Mouse (Mus musculus) layer of hippocampus, adult 8-10 months (tissue): ENCODE measurements around the gene Krtap24-1. TPM values are rescaled to one million over a fixed set of nuclear protein-coding genes. Genes with fewer than 3 reads are reported as not detected.

ENCODE experiments used
- DNase-seq, 2 experiments: peaks; one replicate each; pipeline ENCODE4 v3.0.0; 2022; ENCODE audit warnings: low spot score in 2 of 2
- total RNA-seq, 4 experiments: library from RNA; stranded (reverse); gene quantifications; 2 replicates each; pipeline ENCODE4 v1.2.4; 2022

The Krtap24-1 gene
- total RNA-seq, result not detected

DNA sequence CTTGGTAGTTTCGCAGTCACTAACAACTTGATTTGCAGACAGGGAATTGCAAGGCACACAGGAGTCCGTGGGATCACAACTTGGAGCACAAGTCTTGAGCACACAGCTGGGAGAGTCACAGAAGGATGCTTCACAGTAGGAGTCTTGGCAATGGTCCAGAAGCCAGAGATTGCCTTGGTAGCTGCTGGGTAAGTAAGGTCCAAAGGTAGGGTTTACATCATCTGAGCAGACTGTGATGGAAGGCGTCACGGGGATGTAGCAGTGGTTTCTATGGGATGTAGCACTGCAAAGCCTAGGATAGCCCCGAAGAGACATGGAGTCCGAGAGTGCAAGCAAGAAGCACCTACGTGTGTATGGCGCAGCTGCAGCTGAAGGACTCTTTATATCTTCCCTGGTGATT, at the start of gene Krtap24-1:
TSS of gene Krtap24-1 (minus strand) at position 358 of the 400 bp plus-strand sequence.
- DNase-seq, result no peak

DNA sequence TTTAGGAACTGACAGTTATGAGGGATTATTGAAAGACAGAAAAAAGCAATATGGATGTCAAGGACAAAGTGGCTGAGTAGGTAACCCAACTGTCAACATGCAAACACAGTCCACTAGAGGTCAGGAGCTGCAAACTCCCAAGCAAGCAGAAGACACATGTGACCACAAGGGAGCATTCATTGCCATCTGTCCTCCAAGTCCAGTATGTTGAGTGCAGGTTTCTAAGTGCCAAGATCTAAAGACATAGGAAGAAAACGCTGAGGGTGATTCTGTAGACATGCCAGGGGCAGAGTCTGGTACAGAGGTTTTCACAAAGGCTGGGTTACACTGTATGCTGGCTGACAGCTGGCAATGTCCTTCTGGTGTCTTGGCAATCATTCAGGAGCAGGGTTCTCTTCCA, 45.3 kb upstream of the Krtap24-1 start:
- no peak for DNase-seq

DNA sequence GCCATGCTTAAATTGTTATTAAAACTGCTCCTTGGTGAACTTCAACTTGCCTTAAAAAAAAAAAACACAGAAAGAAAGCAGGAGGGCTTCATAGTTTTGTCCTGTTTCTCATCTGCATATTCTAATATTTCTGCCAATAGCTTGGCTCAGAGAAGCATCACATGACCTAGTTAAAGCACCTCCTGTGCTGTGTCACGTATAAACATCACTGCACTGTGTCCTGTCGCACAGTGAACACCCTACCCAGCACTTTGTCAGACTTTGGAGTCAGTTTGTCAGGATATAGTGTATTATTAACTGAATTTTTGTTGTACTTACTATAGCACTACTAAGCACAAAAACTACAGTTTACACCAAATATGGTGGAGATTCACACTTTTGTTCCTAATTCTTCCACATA, 39.9 kb upstream of the Krtap24-1 start:
- DNase-seq, result no peak

DNA sequence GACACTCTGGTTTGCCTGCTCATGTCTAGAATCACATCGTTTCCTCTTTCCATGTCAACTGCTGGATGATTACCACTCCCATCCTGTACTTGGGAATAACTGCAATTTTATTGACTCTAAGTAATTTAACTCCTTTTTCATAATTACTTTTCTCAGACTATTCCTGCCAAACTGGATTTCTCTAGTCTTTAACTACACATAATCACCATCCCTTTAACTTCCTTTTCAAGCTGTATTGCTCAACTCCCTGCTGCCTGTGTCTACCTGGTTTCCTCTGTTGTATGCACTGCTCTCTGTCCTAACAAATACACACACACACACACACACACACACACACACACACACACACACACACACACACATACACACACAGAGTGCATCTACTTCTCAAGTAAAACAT, 39.0 kb upstream of the Krtap24-1 start:
- DNase-seq, result no peak

DNA sequence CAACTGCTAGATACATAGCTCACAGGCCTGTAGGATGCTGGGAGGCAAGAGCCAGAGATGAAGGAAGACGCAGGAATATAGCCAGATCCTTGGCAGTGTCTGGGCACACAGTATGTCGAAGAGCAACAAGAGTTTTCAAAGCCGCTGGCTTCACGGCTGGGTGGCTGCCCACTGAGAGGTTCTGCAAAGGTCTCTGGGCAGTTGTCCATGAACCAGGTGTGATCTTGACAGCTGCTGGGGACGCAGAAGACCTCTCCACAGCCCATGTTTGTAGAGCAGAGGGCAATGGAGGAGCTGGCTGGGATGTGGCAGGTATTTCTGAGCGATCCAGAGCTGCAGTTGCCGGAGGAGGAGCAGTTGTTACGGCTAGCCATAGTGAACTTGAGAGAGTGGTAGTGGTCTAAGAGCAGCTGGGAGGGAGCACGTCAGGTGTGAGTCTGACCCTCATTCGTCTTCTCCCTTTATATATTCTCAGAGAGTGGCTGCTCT, 35.3 kb upstream of the Krtap24-1 start, which contains the start of gene Krtap26-1:
TSS of gene Krtap26-1 (minus strand) at position 439 of the 489 bp plus-strand sequence.
- DNase-seq, result no peak

DNA sequence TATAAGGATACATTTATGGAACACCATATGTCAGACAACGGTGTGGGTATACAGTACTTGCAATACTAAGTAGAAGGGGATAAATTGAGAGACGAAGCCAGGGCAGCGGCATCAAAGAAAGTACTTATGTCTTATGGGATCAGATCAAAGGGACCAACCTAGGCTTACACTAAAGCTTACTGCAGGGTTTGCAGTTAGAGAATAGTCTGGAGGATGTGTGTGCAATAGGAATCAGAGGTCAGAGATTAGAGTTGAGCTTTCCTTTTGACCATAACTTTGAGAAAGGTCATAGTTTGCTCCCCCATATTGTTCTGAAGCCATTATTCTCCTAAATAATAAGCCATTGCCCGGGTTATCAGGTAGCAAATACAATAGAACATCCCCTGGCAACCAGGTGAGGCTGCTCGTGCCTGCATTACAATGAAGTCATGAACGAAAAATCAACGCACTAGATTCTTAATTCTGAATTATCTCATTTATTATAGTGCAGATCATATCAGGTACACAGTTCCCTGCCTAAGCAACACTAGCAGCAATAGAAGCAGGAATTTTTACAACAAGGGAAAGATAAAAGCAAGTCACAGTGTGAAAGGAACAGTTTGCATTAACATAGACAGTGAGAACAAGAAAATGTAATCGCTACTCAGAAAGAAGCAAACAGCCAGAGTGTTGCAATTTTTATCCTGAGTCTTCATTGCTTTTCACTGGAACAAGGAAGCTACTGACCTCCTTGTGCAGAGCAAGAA, 34.5 kb upstream of the Krtap24-1 start:
- no peak for DNase-seq

DNA sequence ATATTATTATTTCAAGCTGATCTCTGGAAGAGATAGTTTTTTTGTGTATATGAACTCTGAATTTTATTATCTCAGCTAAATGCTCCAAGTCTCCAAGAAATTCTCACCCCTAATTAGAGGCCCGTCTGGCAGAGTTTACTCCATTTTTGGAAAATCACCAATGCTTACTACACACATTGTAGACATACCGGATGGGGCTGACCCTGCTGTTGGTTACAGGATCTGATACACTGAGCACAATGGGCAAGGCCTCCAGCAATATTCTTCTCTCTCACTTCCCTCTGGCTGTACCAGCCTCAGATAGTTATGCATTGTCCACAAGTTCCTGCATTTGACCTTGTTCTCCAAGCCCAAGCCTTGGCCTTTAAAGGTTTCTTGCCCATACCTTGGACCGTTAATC, 28.0 kb upstream of the Krtap24-1 start:
- DNase-seq, result no peak

DNA sequence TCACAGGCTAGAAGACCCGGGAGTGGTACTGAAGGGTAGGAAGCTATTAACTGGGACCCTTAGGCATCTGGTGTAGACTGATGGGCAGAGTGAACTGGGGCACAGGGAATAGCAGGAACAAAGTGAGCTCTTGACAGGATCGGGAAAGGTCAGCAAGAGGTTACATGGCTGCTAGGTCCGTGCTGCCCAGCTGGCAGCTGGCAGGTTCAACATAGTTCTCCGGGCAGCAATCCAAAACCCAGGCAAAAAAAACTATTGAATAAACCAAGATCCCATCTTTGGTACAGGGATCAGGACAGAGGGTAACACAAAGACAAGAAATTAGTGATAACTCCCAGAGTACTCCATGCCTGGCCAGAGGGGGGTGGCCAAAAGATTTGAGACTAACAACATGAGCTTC, 23.1 kb upstream of the Krtap24-1 start:
- DNase-seq, result no peak

DNA sequence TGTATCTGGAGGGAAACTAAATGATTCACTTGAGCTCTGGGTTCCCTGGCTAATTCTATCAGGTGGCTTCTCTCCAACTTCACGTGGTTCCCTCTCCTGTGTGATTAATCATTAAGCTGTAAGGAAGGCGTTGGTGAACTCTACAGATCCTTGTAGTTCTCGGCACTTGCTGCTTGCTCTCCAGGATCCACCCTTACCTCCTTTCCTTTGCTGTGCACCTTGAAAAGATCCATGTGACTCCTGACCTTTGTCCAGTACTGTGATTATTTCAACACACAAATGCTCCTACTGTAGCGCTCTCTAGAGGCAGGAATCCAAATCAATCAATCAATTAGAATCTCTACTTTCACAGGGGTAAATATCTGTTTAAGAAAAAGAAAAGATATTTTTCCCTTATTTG, 19.4 kb upstream of the Krtap24-1 start:
- no peak for DNase-seq

DNA sequence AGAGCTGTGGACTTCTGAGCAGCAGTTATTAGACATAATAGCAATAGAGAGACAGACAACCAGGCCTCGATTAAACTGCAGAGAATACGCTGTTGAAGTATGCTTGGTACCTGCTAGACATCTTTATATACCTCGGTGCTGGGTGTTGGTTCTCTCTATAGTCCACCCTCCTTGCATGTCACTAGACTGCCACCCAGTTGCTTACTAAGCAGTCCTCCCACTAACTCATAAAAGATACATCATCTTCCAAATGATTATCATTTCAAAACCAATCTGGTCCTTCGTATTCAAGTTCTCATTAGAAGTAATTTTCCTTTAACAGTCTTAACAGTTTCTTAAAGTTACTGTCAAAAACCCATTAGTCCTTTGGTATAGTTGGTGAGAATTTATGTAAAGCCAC, 15.5 kb upstream of the Krtap24-1 start, which contains the start of gene 2310079G19Rik:
TSS of gene 2310079G19Rik (minus strand) at position 101 of the 400 bp plus-strand sequence.
- DNase-seq, result no peak

DNA sequence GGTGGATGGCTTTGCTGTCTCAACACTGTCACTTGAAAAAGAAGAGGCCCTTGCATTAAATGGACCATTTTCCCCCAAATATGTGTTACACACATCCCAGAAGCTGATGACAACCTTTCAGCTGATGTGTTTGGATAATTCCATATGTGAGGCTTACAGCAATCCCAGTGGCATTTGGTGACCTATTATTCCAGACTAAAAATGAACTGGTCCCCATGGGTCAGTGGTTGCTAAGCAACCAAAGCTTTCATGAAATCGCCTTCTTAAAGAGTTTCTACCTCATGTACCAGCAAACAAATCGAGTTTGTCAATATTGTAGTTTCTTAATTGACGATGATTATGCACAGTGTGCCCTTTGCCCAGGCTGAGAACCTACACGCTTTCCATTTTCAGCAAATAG, 633 bp upstream of the Krtap24-1 start:
- DNase-seq, result no peak

DNA sequence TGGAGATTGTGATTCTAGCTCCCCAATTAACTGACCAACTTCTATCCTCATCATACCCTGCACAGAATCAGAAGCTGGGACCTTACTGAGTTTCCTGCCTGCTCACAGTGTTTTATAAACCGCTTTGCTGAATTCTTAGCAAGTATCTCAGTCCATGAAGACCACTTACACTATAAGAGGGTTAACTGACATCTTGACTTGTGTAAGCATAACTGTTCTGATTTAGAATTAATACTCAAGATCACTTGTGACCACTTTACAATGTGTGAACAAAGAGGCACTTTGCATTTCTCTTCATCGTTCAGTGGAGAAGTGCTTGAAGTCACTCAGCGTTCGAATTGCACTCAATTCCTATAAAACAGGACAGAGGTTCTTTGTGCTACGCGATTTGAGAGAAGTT, 7.5 kb downstream of the Krtap24-1 start:
- no peak for DNase-seq

DNA sequence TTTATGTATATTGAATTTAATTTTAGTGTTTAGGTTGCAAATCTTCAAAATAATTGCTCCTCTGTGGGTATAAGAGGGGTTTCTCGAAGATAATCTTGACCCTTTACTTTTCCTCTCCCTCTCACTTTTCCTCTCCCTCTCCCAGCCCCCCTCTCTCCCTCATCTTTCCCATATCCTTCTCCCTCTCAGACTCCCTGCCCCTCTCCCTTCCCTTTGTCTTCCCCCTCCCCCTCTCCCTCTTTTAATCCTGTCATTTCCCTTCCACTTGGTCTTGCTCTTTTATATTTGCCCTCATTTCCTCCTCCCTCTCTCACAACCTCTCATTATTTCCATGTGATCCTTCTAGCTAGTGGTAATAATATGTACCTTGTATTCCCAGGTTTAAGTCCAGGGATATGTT, 9.6 kb downstream of the Krtap24-1 start:
- DNase-seq, result no peak

DNA sequence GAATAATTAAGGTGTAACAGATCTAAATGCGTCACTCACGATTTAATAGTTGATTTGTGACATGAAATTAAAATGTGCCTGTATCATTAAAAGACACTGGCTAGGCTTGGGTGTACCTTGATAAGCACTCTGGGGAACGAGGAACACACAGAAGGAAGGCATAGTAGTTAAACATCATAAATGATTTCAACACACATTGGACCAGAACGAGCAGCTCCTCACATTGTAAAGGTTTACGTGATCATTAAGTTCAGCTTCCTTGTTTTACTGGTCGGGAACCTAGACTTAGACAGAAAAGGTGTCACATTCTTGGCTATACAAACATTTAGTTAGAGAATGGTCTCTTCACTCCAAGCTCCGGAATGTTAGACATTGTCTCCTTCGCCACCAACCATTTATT, 11.8 kb downstream of the Krtap24-1 start:
- DNase-seq, result no peak

DNA sequence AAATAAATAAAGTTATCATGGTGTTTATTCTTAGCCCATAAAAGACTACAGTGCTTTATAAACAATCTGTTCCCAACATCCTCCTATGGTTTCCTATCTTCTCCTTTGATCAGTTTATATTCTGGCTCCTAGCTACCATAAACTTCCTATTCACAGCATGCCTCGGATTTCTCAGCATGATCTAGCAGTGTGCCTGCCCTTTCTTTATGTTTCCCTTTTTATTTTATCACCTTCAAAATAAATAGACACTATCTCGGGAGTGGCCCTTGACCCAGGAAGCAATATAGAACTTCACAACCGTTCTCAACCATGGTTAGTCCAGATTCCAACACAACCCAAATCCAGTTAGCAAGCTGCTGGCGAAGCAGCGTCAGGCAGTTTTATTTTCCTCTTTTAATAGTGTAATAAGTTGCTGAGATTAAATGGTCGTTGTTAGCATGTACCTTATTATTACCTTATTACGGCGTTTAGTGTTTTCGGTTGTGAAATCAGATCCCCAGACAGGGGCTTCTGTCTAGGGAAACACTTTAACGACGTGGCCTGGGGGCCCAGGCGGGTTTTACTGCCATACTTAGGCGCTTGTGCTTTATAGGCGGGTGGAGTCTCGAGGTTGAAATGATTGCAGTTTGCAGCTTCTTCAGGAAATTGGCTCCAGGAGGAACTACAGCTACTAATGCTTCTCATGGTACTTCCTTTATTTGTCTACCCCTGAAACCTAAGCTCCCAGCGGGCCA, 12.4 kb downstream of the Krtap24-1 start:
- no peak for DNase-seq

DNA sequence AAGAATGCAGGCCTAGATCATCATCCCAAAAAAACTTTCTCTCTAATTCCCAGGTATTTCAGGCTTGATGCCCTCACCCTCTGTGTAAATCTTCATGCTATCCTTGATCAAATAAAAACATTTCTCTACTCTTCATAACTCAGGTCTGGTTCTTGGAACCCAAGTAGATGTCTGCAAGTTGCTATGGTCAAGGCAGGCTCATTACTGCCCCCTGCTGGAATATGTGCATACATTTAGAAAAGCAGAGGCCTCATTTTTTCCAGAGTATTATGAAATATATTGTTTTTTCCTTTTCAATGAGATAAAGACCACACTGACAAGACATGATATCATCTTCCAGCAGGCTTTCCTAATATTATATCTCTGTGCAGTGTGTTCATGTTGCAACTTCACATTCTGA, 19.3 kb downstream of the Krtap24-1 start:
- DNase-seq, result no peak

DNA sequence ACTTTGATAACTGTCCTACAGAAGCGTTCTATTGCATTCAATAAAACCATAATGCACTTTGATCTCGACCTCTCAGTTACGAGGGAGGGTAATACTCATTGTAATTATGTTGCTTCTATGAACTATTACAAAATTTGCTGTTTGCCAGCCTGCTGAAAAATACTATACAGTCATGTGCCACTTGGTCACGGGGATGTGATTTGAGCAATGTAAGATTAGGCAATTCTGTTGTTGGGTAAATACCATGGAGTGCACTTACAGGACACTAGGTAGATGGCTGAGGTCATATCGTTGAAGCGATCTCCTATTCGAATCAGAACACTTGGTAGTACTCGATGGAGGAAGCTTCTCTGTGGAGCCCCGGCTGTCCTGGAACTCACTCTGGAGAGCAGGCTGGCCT, 28.7 kb downstream of the Krtap24-1 start:
- no peak for DNase-seq

DNA sequence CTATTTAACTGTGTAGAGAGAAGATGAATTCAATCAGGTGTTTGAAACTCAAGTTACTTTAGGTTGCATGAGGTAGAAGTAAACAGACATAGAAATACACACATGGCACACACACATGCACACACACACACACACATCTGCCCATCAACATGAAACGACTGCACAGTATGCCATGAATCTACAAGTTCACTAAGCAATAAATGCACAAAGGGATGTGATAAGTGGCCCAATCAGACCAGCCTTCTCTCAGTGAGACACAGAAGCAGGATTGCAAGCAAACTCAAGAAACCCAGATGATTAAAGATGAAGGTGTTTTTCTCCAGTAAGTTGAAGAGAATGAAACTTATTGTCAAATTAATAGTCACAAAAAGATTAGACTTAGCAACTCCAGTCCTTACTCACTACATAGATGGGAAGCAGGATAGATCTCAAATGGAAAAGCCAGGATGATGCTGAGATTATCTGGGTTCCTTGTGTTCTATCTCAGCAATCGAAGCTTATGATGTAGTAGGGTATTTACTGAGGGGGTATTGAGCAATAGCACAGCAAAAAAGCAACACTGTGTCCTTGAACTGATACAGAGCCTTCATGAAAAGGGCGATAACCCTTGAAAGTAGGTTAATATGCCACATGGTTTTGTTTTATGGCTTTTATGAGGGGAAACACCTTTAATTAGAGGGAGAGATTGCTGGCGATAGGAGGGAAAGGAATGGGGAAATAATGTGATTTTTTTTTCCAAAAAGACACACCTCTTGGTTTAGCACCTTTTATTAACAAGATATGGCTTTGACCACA, 36.0 kb downstream of the Krtap24-1 start:
- DNase-seq, result no peak

DNA sequence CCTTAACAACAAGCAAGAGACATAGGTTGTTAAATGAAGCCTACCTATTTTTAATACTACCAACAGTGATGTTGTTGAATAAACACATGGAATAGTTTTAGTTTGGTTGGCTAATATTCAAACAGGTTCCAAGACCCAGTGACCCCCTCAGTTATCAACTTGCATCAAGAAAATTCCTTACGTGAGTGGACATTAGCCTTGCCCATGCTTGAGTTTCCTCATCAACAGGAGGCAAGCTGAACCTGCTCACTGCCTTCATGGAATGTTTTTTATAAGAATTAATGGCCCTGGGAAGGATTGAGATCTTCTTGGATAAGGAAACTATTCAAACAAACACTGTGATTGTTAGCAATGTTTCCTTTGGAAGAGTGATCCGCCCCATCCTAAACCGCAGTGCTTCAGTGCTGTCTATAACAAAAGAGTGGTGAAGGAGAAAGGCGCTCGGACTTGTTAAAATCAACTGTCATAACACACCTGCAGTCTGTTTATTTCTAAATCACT, 39.1 kb downstream of the Krtap24-1 start:
- DNase-seq, result no peak

DNA sequence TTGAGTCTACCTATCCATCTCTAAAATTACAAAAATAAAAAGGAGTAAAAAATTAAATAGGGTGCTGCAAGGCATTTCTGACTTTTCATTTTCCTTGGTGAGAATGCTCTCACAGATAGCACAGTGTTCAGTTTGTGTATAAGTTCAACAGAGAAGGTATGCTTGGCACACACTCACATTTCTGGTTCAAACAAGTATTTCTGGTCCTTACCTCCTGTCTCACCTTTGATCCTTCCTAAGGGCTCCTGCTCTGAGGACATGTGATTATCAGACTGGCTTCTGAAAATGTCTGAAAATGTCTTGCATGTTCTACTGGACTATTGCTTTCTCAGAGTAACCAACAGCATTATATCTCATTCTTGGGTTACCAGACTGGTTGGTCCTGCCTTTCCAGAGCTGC, 41.9 kb downstream of the Krtap24-1 start:
- no peak for DNase-seq

DNA sequence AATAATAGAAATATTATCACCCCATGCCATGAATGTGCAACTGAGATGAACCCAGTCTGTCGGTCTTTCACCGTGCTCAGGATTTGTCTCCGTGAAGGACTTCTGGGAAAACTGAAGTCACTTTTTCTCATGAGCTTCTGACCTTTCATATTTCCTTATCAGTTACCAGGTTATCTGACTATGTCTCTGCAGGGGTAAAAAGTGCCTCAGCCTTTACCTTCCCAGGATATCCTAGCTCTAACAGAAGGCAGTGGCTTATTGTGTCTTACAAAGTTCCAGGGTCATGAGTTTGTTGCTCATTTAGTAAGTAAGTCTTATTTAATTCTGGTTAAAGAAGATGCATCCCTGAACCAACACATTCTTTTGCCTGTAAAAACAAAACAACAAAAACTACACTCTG, 42.3 kb downstream of the Krtap24-1 start:
- DNase-seq, result no peak

DNA sequence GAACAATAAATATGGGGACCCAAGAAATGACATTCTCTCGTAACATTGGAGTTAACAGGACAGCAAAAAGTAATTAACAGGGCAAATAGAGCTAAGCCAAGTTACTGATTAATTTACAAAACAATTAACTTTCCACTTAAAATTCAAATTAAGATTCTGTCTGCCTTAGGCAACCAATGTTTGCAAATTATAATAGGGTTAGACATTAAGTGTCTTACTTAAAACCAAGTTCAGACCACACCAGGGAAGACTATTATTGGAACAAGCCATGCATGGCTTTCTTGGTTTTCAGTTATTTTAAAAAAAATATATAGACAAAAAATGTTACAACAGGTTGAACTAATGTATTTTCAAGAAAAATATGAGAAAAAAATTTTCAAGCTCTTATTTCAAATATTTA, 43.0 kb downstream of the Krtap24-1 start:
- DNase-seq, result no peak
